Mouse (Mus musculus): Measurements from ENCODE around the gene Sacm1l.

The Sacm1l gene

GRCm38 (mm10) chr9:123577360-123578192, 48.0 kb downstream of the Sacm1l start:
- no peak for DNase-seq (ENCODE audit: low spot score)

- DNase-seq (ENCODE audit: low spot score): no peak
These were observed 59.8 kb downstream of the Sacm1l start for GRCm38 (mm10) chr9:123589240-123589910.

- DNase-seq (ENCODE audit: low spot score): no peak
These were observed 65.6 kb downstream of the Sacm1l start for GRCm38 (mm10) chr9:123595194-123595593.

GRCm38 (mm10) chr9:123596910-123597309, 67.4 kb downstream of the Sacm1l start:
- no peak for DNase-seq (ENCODE audit: low spot score)

GRCm38 (mm10) chr9:123597376-123597775, 67.8 kb downstream of the Sacm1l start:
- DNase-seq (ENCODE audit: low spot score): no peak

GRCm38 (mm10) chr9:123601529-123601928, 72.0 kb downstream of the Sacm1l start:
- DNase-seq (ENCODE audit: low spot score): no peak

GRCm38 (mm10) chr9:123620311-123621098, 90.9 kb downstream of the Sacm1l start:
- DNase-seq (ENCODE audit: low spot score): no peak

- DNase-seq (ENCODE audit: low spot score): no peak
These were observed 95.2 kb downstream of the Sacm1l start for GRCm38 (mm10) chr9:123624741-123625140.

GRCm38 (mm10) chr9:123625821-123626220, 96.3 kb downstream of the Sacm1l start:
- no peak for DNase-seq (ENCODE audit: low spot score)

GRCm38 (mm10) chr9:123631666-123632065, 102.1 kb downstream of the Sacm1l start:
- no peak for DNase-seq (ENCODE audit: low spot score)

- DNase-seq (ENCODE audit: low spot score): no peak
These were observed 102.7 kb downstream of the Sacm1l start, which contains the start of gene Slc6a20b for GRCm38 (mm10) chr9:123632281-123632680. TSS of gene Slc6a20b (minus strand) at chr9:123632565.

- DNase-seq (ENCODE audit: low spot score): no peak
These were observed 103.4 kb downstream of the Sacm1l start for GRCm38 (mm10) chr9:123632993-123633392.

GRCm38 (mm10) chr9:123636771-123637170, 107.2 kb downstream of the Sacm1l start:
- no peak for DNase-seq (ENCODE audit: low spot score)

- DNase-seq (ENCODE audit: low spot score): no peak
These were observed 108.7 kb downstream of the Sacm1l start for GRCm38 (mm10) chr9:123638231-123638630.

GRCm38 (mm10) chr9:123638668-123639089, 109.1 kb downstream of the Sacm1l start:
- DNase-seq (ENCODE audit: low spot score): no peak

- no peak for DNase-seq (ENCODE audit: low spot score)
These were observed 110.5 kb downstream of the Sacm1l start for GRCm38 (mm10) chr9:123640106-123640505.
